Mouse (Mus musculus) megakaryocyte, embryonic 14.5 days (primary cell): ENCODE data around the gene H2-Eb1.

Experiments
- FLI1 ChIP-seq: IDR thresholded peaks from 2 replicates; pipeline ENCODE4 v1.6.1; 2012; ENCODE audit warnings: low read length, inconsistent platforms, mixed read lengths
- GATA1 ChIP-seq: IDR thresholded peaks from 3 replicates; pipeline ENCODE4 v1.6.1; 2012; ENCODE audit warnings: mixed read lengths, low read length, inconsistent platforms, borderline replicate concordance

GRCm38 (mm10) chr17:34286501-34286900 is 19.2 kb upstream of the H2-Eb1 start:
- TF ChIP-seq GATA1: no peak
- no peak for TF ChIP-seq FLI1
